Mouse (Mus musculus) liver, embryonic 15.5 days (tissue): Measurements from ENCODE around the gene Stac3. TPM values are rescaled to one million over a fixed set of nuclear protein-coding genes. Genes with fewer than 3 reads are reported as not detected.
A peak's percentile ranks its signal among the peaks of the same experiment; 100 is the strongest.

ENCODE experiments used
- ATAC-seq: fragments of 200-750 bp; cut with Nextera tagmentation; 2 replicates; pipeline ENCODE4 v1.8.0; 2017; ENCODE audit warnings: moderate number of reproducible peaks, mild to moderate bottlenecking, moderate library complexity; ENCODE audit not compliant: insufficient read depth
- H3K27ac ChIP-seq: fragments of 300-500 bp; sonication (generic); replicated peaks from 2 replicates; pipeline ENCODE4 v1.5.1; 2015; ENCODE audit warnings: mild to moderate bottlenecking, inconsistent platforms
- H3K27me3 ChIP-seq: fragments of 300-500 bp; sonication (generic); 2 replicates; pipeline ENCODE4 v1.6.1; 2015; ENCODE audit warnings: mild to moderate bottlenecking, inconsistent platforms
- H3K36me3 ChIP-seq: fragments of 300-500 bp; sonication (generic); replicated peaks from 2 replicates; pipeline ENCODE4 v1.6.1; 2015; ENCODE audit warnings: moderate library complexity, mild to moderate bottlenecking, inconsistent platforms
- H3K4me1 ChIP-seq: fragments of 300-500 bp; sonication (generic); replicated peaks from 2 replicates; pipeline ENCODE4 v1.6.1; 2015; ENCODE audit warnings: inconsistent platforms
- H3K4me2 ChIP-seq: fragments of 300-500 bp; sonication (generic); 2 replicates; pipeline ENCODE4 v1.6.1; 2015; ENCODE audit warnings: moderate library complexity, mild to moderate bottlenecking, inconsistent platforms
- H3K4me3 ChIP-seq: fragments of 300-500 bp; sonication (generic); replicated peaks from 2 replicates; pipeline ENCODE4 v1.5.1; 2015; ENCODE audit warnings: mild to moderate bottlenecking, inconsistent platforms
- H3K9ac ChIP-seq: fragments of 300-500 bp; sonication (generic); 2 replicates; pipeline ENCODE4 v1.6.1; 2015; ENCODE audit warnings: moderate library complexity, mild to moderate bottlenecking, inconsistent platforms
- H3K9me3 ChIP-seq: fragments of 300-500 bp; sonication (generic); replicated peaks from 2 replicates; pipeline ENCODE4 v1.6.1; 2016; ENCODE audit warnings: inconsistent platforms
- WGBS: fragments of 180-500 bp; shearing (Covaris S2); methylation state at CpG from one replicate; pipeline ENCODE4 v1.1.7; 2015; ENCODE audit warnings: mixed read lengths; ENCODE audit not compliant: insufficient replicate concordance; 5-methylcytosine and 5-hydroxymethylcytosine counted together
- polyA plus RNA-seq: library from polyadenylated mRNA; unstranded; fragments of >200 nt; fragmentation: Nextera tagmentation; extraction: Ambion mirVana; gene quantifications from 2 replicates; pipeline ENCODE4 v1.2.1, GENCODE M21; 2015

The Stac3 gene
- polyA plus RNA-seq, 1 experiment from 2014 or later = 1.0 TPM

- Histone ChIP-seq H3K27ac (no peak overlapping the region), H3K9ac (no peak overlapping the region), H3K4me2 (peak overlapping the region; percentile 46), H3K4me3 (peak overlapping the region; percentile 25), H3K36me3 (no peaks in the 10 kb centered on the region), H3K27me3 (peaks cover 91% of the 10 kb centered on the region), H3K4me1 (peaks cover 24% of the 10 kb centered on the region), H3K9me3 (no peaks in the 10 kb centered on the region)
- no peak for ATAC-seq
- under 1% methylated on average over 26 of the region's 26 CpGs for WGBS
Observed at GRCm38 (mm10) chr10:127526681-127527080, 25.2 kb downstream of the Stac3 start.

DNA sequence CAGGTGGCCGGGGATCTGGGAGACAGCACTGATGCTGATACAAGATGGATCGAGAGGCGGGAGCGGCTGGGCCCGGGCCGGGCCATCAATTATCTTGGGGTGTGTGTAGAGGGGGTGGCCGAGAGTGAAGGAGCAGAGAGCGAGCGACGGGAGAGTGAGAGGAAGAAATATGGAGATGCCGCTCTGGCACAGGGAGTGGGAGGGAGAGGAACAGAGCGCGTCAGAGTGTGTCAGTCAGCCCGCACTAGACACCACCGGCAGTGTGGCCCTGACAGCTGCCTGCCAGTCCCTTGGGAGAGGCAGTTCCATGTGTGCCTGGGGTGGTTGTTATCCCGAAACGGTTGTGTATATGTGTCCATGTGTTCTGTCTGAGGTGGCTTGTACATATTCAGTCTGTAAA lies 26.0 kb downstream of the Stac3 start:
- no peaks in the 10 kb centered on the region for H3K36me3 ChIP-seq
- no peak for ATAC-seq
- WGBS = 6% methylated on average over 17 of the region's 17 CpGs
- no peak overlapping the region for H3K9ac ChIP-seq
- H3K4me3 ChIP-seq = no peak overlapping the region
- H3K27me3 ChIP-seq = peaks cover 99% of the 10 kb centered on the region
- no peaks in the 10 kb centered on the region for H3K9me3 ChIP-seq
- H3K27ac ChIP-seq = no peak overlapping the region
- H3K4me1 ChIP-seq = peaks cover 19% of the 10 kb centered on the region
- H3K4me2 ChIP-seq = no peak overlapping the region

DNA sequence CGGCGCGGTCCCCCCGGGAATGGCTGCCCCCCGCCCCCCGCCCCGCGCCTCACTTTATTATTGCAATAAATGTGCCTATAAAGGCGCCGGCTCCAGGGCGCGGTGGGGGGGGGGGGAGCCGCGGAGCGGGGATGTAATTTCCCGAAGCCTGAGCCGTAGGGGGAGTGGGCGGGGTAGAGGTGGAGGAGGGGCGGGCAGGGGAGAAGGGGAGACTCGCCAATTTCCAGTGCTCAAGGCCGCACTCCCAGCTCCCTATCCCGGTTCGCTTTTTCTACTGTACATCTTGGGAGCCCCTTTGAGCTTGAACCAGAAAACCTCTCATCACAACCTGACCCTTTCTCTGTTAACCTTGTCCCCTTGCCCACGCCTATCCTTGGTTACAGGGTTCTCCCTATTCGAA lies 29.5 kb downstream of the Stac3 start:
- peaks cover 100% of the 10 kb centered on the region for H3K27me3 ChIP-seq
- H3K4me1 ChIP-seq = peaks cover 25% of the 10 kb centered on the region
- no peak overlapping the region for H3K9ac ChIP-seq
- WGBS = under 1% methylated on average over 23 of the region's 25 CpGs
- no peaks in the 10 kb centered on the region for H3K9me3 ChIP-seq
- no peaks in the 10 kb centered on the region for H3K36me3 ChIP-seq
- H3K4me2 ChIP-seq = no peak overlapping the region
- ATAC-seq = no peak
- H3K27ac ChIP-seq = no peak overlapping the region
- H3K4me3 ChIP-seq = no peak overlapping the region

GRCm38 (mm10) chr10:127531548-127531947 lies 30.1 kb downstream of the Stac3 start:
- no peaks in the 10 kb centered on the region for H3K9me3 ChIP-seq
- H3K36me3 ChIP-seq = no peaks in the 10 kb centered on the region
- H3K4me1 ChIP-seq = peaks cover 19% of the 10 kb centered on the region
- peaks cover 100% of the 10 kb centered on the region for H3K27me3 ChIP-seq
- under 1% methylated on average over 4 of the region's 4 CpGs for WGBS
- no peak overlapping the region for H3K4me3 ChIP-seq
- no peak for ATAC-seq
- H3K27ac ChIP-seq = no peak overlapping the region
- no peak overlapping the region for H3K9ac ChIP-seq
- no peak overlapping the region for H3K4me2 ChIP-seq

DNA sequence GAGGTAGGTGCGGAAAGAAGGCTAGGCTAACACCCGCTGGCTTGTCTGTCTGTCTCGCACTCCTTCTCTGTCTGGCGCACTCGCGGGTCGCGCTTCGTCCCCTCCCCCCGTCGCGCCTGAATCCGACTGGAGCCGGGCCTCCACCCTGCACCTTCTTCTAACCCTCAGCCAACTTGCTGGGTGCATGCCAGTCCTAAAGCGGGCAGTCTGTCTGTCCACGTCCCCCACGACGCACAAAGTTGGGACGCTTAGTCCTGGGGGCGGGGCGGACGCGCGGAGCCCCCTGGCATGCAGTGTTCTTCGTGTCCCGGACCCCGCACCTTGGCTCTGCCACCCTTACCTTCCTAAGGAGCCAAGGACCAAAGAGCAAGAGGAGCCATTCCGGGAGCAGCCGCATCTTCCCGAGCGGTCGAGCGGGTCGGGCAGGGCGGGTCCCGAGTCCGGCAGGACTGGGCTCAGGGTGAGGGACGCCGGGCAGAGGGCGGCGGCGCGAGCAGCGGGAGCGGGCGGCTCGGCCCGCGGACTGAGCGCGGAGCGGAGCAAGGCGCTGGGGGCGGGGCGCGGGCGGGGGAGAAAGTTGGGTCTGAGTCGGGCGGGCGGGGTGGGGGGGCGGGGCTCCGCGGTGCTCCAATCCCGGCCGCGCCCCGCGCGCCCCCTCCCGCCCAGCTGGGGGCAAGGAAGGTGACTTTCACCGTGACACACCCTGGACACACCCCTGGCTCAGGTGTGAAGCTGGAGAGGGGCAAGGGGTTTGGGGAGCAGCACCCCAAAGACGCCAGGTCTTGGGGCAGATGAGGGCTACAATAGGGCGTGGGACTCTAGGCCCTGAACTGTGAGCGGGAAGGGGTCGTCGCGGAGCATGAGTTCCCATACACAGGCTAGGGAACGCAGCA lies 32.8 kb downstream of the Stac3 start, which contains the start of gene Nxph4:
Gene Nxph4, minus strand, starts transcription at position 524 of the 893 bp plus-strand sequence.
- ATAC-seq = no peak
- peaks cover 97% of the 10 kb centered on the region for H3K27me3 ChIP-seq

GRCm38 (mm10) chr10:127534929-127535384 lies 33.5 kb downstream of the Stac3 start:
- Histone ChIP-seq H3K4me2 (peak overlapping the region; percentile 60), H3K27ac (no peak overlapping the region), H3K4me1 (peaks cover 14% of the 10 kb centered on the region), H3K27me3 (peaks cover 94% of the 10 kb centered on the region), H3K9ac (no peak overlapping the region), H3K36me3 (0 out of 2 replicates have a peak, but pooled peaks cover 12% of the 10 kb centered on the region), H3K9me3 (no peaks in the 10 kb centered on the region), H3K4me3 (peak overlapping the region; percentile 25; the same call in 1 of the 2 replicates)
- WGBS = 3% methylated on average over 30 of the region's 30 CpGs
- ATAC-seq = no peak

More for the DNA sequence above, 32.8 kb downstream of the Stac3 start, which contains the start of gene Nxph4:
- Histone ChIP-seq H3K4me2 (peak within 1 kb of the TSS; percentile 60), H3K36me3 (0 out of 2 replicates have a peak, but pooled peaks cover 8% of the 10 kb centered on the region), H3K9me3 (no peaks in the 10 kb centered on the region), H3K4me1 (peaks cover 14% of the 10 kb centered on the region), H3K4me3 (peak within 1 kb of the TSS; percentile 25), H3K9ac (no peak within 1 kb of the TSS; the same call in 1 of the 2 replicates), H3K27ac (no peak within 1 kb of the TSS)
- WGBS = under 1% methylated on average over 74 of the region's 78 CpGs

GRCm38 (mm10) chr10:127536586-127537314 lies 35.3 kb downstream of the Stac3 start:
- 13% methylated on average over 8 of the region's 8 CpGs for WGBS

DNA sequence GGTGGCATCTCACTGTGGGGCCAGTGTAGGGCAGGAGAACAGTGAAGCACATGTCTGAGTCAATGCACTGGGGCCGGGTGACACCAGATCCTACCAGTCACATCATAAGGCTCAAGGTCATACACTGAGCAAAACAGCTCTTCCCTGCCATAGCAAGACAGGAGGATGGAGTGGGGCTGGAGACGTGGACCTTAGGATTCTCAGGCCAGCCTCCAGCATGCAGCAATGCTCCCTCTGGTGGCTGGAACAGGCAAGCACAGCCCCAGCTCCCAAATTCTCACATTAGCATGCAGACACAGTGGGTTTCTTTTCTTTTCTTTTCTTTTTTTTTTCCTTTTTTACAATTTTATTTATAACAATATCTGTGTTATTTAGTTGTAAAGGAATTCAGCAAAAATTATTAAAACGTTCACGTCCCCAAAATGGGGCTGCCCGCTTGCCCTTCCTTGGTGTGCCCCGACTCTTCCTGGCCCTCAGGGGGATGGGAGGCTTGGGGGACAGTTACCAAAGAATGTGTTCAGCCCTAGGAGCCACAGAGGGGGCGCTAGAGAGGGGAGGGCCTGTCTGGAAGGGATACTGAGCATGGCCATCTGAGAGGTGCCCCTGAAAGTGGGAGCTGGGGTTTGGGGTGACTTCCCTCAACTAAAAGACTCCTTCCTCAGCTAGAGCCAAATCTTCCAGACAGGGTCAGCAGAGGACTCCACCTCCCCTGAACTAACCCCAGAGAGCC lies 36.5 kb downstream of the Stac3 start:
- Histone ChIP-seq H3K4me3 (no peak overlapping the region), H3K9me3 (no peaks in the 10 kb centered on the region), H3K4me2 (no peak overlapping the region), H3K36me3 (peaks cover 37% of the 10 kb centered on the region), H3K27ac (no peak overlapping the region), H3K4me1 (peaks cover 14% of the 10 kb centered on the region), H3K27me3 (peaks cover 63% of the 10 kb centered on the region), H3K9ac (no peak overlapping the region)
- 26% methylated on average over 7 of the region's 7 CpGs for WGBS
- ATAC-seq = no peak

More at GRCm38 (mm10) chr10:127536586-127537314, 35.3 kb downstream of the Stac3 start:
- no peak overlapping the region for H3K4me3 ChIP-seq
- H3K36me3 ChIP-seq = peaks cover 25% of the 10 kb centered on the region; the same call in 1 of the 2 replicates
- no peaks in the 10 kb centered on the region for H3K9me3 ChIP-seq
- H3K27ac ChIP-seq = no peak overlapping the region
- ATAC-seq = no peak
- H3K4me1 ChIP-seq = peaks cover 14% of the 10 kb centered on the region
- H3K4me2 ChIP-seq = no peak overlapping the region
- H3K9ac ChIP-seq = no peak overlapping the region
- peaks cover 76% of the 10 kb centered on the region for H3K27me3 ChIP-seq

DNA sequence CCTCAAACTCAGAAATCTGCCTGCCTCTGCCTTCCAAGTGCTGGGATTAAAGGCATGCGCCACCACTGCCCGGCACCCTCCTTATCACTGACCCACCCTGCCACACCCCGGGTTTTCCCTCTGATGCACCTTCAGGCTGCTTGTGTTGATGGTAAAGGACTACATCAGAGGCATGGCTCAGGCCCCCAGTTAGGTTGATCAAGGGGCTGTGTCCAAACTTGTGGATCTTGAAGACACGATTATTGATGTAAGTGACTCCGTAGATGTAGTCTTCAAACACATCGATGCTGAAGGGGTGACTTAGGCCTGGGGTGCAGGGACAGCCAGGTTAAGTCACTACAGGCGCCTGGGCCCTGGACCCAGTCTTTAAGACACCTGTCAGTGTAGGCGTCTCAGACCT lies 40.0 kb downstream of the Stac3 start:
- H3K4me3 ChIP-seq = no peak overlapping the region
- peaks cover 28% of the 10 kb centered on the region for H3K27me3 ChIP-seq
- H3K27ac ChIP-seq = no peak overlapping the region
- peaks cover 60% of the 10 kb centered on the region for H3K36me3 ChIP-seq
- no peak for ATAC-seq
- no peak overlapping the region for H3K9ac ChIP-seq
- H3K9me3 ChIP-seq = no peaks in the 10 kb centered on the region
- H3K4me1 ChIP-seq = no peaks in the 10 kb centered on the region
- WGBS = 72% methylated on average over 8 of the region's 8 CpGs
- H3K4me2 ChIP-seq = no peak overlapping the region

- Histone ChIP-seq H3K4me1 (no peaks in the 10 kb centered on the region), H3K4me2 (no peak overlapping the region), H3K9me3 (no peaks in the 10 kb centered on the region), H3K27me3 (peaks cover 22% of the 10 kb centered on the region), H3K4me3 (no peak overlapping the region), H3K9ac (no peak overlapping the region), H3K36me3 (peaks cover 65% of the 10 kb centered on the region), H3K27ac (no peak overlapping the region)
- 78% methylated on average over 13 of the region's 13 CpGs for WGBS
- no peak for ATAC-seq
Observed at GRCm38 (mm10) chr10:127542084-127542483, 40.6 kb downstream of the Stac3 start.
